Mouse (Mus musculus): ENCODE data around the gene Olfr412. TPM values are rescaled to one million over a fixed set of nuclear protein-coding genes. Genes with fewer than 3 reads are reported as not detected.
A peak's percentile ranks its signal among the peaks of the same experiment; 100 is the strongest.

Olfr412 gene
- not detected in 2 replicates for polyA plus RNA-seq (2012; rRNA removed)

DNA sequence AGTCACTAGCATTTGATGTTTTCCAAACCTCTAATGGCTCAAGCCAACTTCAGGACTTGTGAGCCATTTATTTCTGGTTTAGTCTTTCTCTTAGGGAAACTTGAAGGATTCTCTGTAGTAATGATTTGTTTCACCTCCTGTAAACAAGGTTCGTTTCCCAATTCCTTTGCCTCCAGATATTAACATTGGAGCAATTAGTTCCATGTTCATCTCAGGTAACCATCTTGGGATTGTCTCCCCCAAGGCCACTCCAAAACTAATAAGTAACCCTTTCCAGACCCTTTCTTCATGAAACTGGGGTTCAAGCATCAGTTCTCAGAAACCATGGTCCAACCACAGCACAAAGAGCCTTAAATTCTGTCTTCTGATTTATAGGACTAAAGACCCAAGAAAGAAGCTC is at the start of gene Olfr412:
Gene Olfr412 (plus strand): TSS at position 301 of the 400 bp plus-strand sequence.
- DNase-seq (ENCODE audit: low read depth), result no peak
- TF ChIP-seq CTCF (IDR thresholded peaks at IDR 0.05; ENCODE audit: borderline replicate concordance, extremely low read depth, insufficient read depth, insufficient read length) (no peak), POLR2A (IDR thresholded peaks at IDR 0.05; ENCODE audit: borderline replicate concordance, extremely low read depth, insufficient read depth, insufficient read length, poor library complexity, severe bottlenecking) (no peak)

DNA sequence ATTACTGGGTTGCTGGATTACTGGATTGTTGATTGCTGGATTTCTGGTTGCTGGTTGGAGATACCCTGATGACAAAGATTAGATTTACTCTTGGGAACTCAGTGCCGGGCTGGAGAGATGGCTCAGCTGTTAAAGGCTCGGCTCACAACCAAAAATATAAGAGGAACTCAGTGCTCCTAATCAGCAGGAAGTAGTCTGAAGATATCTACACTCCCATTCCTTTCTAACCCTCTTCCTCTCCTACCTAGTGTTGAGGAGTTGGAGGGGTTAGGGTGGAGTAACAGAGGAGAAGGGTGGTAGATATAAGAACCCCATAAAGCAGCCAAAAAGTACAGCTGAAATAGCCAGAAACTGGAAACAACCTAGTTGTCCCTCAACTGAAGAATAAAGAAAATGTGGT is 35.8 kb upstream of the Olfr412 start:
- DNase-seq (ENCODE audit: low read depth), result no peak
- TF ChIP-seq POLR2A (IDR thresholded peaks at IDR 0.05; ENCODE audit: borderline replicate concordance, extremely low read depth, insufficient read depth, insufficient read length, poor library complexity, severe bottlenecking) (no peak), CTCF (IDR thresholded peaks at IDR 0.05; ENCODE audit: borderline replicate concordance, extremely low read depth, insufficient read depth, insufficient read length) (no peak)

DNA sequence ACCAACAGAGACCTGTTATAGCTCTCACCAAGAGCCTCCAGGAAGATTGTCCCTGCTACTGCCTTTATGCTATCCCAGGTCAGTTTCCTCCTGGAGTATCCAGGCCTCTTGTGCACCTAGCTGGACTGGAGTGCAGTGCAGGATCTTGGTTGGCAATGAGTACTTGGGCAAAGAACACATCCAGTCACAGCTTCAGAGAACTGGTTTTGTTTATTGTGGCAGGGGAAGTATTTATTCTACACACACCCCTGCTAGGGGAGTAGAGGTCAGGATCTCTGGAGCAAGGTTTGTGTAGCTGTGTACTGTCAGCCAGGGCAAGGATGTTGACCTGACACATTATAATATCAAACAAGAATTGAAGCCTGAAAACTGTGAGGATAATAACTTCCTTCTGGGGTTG is 33.1 kb upstream of the Olfr412 start:
- TF ChIP-seq CTCF (IDR thresholded peaks at IDR 0.05; ENCODE audit: borderline replicate concordance, extremely low read depth, insufficient read depth, insufficient read length) (no peak), POLR2A (IDR thresholded peaks at IDR 0.05; ENCODE audit: borderline replicate concordance, extremely low read depth, insufficient read depth, insufficient read length, poor library complexity, severe bottlenecking) (no peak)

DNA sequence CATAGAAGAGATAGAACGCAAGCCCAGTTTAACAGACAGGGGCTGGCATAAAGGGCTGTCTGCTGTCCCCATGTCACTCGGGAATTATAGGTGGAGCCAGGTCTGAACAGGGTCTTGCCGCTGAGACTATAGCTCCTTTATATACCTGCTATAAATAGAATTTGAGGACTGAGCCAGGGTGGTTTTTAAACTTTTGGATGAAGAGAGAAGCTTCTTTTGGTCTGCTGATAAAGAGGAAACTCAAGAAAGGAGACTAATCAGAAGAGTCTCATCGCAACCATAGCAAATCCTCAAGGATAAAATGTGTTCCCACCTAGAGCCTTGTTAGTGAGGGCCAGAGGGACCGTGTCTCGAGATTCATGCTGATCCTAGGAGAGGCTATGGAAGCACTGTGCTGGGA is 23.9 kb upstream of the Olfr412 start, which contains the start of gene Olfr410:
Gene Olfr410 (minus strand): TSS at position 101 of the 400 bp plus-strand sequence.
- no peak for DNase-seq (ENCODE audit: low read depth)
- TF ChIP-seq CTCF (IDR thresholded peaks at IDR 0.05; ENCODE audit: borderline replicate concordance, extremely low read depth, insufficient read depth, insufficient read length) (no peak), POLR2A (IDR thresholded peaks at IDR 0.05; ENCODE audit: borderline replicate concordance, extremely low read depth, insufficient read depth, insufficient read length, poor library complexity, severe bottlenecking) (no peak)

More for the DNA sequence above, 33.1 kb upstream of the Olfr412 start:
- DNase-seq (ENCODE audit: low read depth), result no peak

DNA sequence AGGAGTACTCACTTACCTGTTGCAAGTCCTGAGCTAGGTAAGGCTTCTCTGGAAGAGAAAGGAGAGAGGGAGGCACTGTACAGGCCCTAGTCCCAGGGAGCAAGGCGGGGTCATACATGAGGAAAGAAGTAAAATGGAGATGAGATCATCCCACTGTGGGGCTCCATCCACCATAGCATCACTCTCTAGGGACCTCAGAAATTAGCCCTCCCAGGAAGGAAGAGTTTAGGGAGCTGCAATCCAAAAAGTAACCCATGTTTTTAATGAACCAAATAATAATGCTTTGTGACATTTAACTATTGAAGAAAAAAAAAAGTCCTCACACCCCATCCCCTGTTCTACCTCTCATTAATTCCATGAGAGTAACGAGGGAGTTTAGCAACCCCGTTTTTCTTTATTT is 9.3 kb upstream of the Olfr412 start, which contains the start of gene Olfr411:
Gene Olfr411 (minus strand): TSS at position 101 of the 400 bp plus-strand sequence.
- TF ChIP-seq CTCF (IDR thresholded peaks at IDR 0.05; ENCODE audit: borderline replicate concordance, extremely low read depth, insufficient read depth, insufficient read length), result no peak
- no peak for TF ChIP-seq POLR2A (IDR thresholded peaks at IDR 0.05; ENCODE audit: borderline replicate concordance, extremely low read depth, insufficient read depth, insufficient read length, poor library complexity, severe bottlenecking)
- DNase-seq (ENCODE audit: low read depth), result no peak

DNA sequence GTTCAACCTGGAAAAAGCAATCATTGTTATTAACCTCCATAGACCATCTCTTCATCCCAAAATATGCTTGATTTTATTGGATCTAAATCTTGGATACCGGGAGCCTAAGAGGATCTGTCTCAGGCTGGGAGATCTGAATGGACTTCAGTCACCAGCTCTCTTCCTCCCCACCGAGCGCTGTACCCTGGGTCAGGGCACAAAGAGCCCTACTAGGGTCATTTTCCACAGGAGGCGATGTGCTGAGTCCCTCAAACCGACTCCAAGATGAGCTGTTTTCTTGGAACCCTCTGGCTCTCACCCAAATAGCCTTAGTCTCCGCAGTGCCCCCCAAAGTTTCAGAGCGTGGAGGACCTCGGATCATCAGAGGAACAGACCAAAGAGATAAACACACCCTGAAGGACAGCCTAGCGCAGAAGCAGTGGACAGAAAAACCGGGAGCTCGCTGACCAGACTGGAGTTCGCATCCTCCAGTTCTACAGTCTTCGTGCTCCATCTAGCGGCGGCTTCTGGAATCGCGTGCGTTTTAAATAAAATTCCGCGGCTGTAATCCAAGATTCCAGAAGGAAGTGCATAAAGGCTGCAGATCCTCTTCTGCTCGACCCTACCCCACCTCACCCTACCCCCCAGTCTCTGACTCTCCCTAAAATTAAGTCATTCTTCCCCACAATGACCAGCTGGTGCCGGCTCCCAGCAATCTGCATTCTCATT is 9.7 kb downstream of the Olfr412 start:
- DNase-seq (ENCODE audit: low read depth), result peak; percentile 83
- TF ChIP-seq CTCF (IDR thresholded peaks at IDR 0.05; ENCODE audit: borderline replicate concordance, extremely low read depth, insufficient read depth, insufficient read length) (peak; percentile 95), POLR2A (IDR thresholded peaks at IDR 0.05; ENCODE audit: borderline replicate concordance, extremely low read depth, insufficient read depth, insufficient read length, poor library complexity, severe bottlenecking) (no peak)

DNA sequence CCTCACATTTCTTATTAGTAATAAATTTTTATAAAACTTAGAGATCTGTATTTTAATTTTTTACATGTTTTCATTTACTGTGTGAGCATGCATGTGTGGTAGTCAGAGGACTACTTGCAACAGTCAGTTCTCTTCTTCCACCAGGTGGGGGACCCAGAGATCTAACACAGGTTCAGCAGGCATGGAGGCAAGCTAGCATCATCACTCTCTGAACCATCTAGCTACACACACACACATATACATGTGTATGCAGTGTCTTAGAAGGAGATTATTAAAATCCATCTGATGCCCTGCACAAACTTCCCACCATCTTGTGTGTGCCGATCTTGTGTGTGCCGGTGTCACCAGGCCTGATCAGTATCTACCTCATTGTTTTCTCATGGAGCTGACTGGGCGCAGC is 15.0 kb downstream of the Olfr412 start:
- TF ChIP-seq POLR2A (IDR thresholded peaks at IDR 0.05; ENCODE audit: borderline replicate concordance, extremely low read depth, insufficient read depth, insufficient read length, poor library complexity, severe bottlenecking) (no peak), CTCF (IDR thresholded peaks at IDR 0.05; ENCODE audit: borderline replicate concordance, extremely low read depth, insufficient read depth, insufficient read length) (peak; percentile 69; the same call in 1 of the 2 replicates)
- peak; percentile 90 for DNase-seq (ENCODE audit: low read depth)

DNA sequence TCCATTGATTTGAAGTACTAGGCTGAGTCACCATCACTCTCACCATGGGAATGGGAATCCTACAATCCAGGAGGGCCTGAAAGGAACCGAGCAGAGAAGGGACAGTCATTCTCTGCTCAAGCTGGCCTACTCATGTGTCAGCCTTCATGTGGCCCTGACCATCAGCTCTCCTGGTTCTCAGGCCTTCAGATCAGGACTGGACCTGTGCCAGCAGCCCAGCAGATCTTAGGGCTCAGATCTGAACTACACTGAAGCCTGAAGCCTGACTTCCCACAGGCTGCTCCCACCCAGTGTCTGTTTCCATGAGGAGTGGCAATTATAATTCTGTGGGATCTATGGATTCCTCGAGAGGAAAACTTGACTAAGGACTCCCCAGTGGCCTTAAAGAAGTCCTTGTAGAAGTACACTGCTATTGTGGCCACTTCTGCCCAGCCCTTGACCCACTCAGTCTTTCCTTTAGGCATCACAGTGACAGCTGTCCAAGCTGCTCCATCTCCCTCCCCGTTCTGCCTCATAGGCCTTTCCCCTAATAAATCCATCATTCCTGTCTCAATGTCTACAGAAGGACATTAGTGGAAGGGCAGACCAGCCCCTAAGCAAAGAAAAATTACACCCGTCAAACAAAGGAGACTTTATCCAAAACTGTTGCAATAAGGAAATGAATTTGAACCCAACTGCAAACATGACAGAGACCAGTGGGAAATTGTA is 17.5 kb downstream of the Olfr412 start:
- TF ChIP-seq POLR2A (IDR thresholded peaks at IDR 0.05; ENCODE audit: borderline replicate concordance, extremely low read depth, insufficient read depth, insufficient read length, poor library complexity, severe bottlenecking) (no peak), CTCF (IDR thresholded peaks at IDR 0.05; ENCODE audit: borderline replicate concordance, extremely low read depth, insufficient read depth, insufficient read length) (no peak)
- DNase-seq (ENCODE audit: low read depth), result no peak

DNA sequence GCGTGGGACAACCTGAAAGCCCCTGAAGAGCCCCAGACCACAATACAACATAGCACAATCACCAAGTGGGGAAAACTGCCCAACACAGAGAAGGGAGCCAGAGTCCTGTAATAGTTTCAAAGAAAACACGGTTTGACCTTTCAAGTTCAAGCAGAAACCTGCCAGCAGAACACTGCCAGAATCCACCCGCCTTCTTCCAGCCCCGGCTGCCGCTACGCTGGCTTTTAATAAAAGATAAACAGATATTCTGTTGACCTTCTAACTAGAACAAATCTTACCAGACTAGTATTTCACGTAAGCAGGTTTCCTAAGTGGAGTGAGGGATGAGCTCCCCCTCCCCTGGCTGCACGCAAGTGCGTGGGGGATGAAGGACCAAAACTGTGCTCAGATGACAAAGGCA is 23.8 kb downstream of the Olfr412 start:
- TF ChIP-seq CTCF (IDR thresholded peaks at IDR 0.05; ENCODE audit: borderline replicate concordance, extremely low read depth, insufficient read depth, insufficient read length) (no peak), POLR2A (IDR thresholded peaks at IDR 0.05; ENCODE audit: borderline replicate concordance, extremely low read depth, insufficient read depth, insufficient read length, poor library complexity, severe bottlenecking) (no peak)
- no peak for DNase-seq (ENCODE audit: low read depth)

DNA sequence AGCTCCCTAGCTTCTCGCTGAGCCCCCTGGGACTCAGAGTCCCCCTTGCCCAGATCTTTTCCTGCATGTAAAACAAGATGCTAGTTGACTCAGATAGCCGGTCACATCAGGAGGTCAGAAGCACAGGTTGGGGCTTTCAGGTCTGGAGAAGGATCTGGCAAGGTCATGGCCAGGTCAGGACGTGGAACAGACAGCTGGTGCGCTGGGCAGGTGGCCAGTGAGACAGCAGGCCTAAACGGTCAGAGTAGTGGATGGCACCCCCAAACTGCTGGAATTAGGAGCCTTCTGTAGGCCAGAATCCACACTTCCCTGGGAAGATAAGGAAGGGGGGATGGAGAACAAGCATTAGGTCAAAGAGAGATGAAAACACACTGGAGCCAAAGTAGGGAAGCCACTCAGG is 25.3 kb downstream of the Olfr412 start:
- DNase-seq (ENCODE audit: low read depth), result no peak
- TF ChIP-seq CTCF (IDR thresholded peaks at IDR 0.05; ENCODE audit: borderline replicate concordance, extremely low read depth, insufficient read depth, insufficient read length) (no peak), POLR2A (IDR thresholded peaks at IDR 0.05; ENCODE audit: borderline replicate concordance, extremely low read depth, insufficient read depth, insufficient read length, poor library complexity, severe bottlenecking) (no peak)

DNA sequence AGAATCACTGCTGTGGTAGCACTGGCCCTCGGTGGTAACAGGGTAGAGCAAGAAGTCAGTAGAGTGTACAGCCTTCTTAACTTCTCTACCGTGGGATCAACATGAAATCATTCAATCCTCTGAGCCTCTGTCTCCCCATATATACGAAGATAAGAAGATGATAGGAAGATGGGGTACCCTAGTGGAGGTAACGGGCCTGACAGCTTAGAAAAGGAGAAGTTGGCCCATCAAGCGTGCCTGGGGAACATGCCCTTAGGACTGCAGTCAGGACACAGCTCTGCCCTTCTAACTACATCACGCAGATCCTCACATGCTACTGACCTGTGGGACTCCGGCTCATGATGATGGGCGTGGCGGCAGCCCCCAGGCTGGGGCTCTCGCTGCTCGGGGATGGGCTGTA is 30.0 kb downstream of the Olfr412 start:
- TF ChIP-seq POLR2A (IDR thresholded peaks at IDR 0.05; ENCODE audit: borderline replicate concordance, extremely low read depth, insufficient read depth, insufficient read length, poor library complexity, severe bottlenecking) (no peak), CTCF (IDR thresholded peaks at IDR 0.05; ENCODE audit: borderline replicate concordance, extremely low read depth, insufficient read depth, insufficient read length) (no peak)
- no peak for DNase-seq (ENCODE audit: low read depth)

Measured in brain, embryonic 14.5 days (tissue).